Mouse (Mus musculus) testis, postnatal 14 days (tissue): ENCODE measurements around the gene Dusp10.

Experiments used
- DNase-seq: peaks from one replicate; pipeline ENCODE4 v3.0.0; 2021; ENCODE audit warnings: low spot score

Dusp10 gene

GRCm38 (mm10) chr1:184030070-184030802, 17.1 kb downstream of the Dusp10 start:
- DNase-seq: no peak

GRCm38 (mm10) chr1:184032682-184033389, 19.7 kb downstream of the Dusp10 start:
- no peak for DNase-seq

GRCm38 (mm10) chr1:184033390-184034010, 20.4 kb downstream of the Dusp10 start:
- no peak for DNase-seq

GRCm38 (mm10) chr1:184034011-184034557, 21.0 kb downstream of the Dusp10 start, which contains the start of gene 1700056E22Rik:
Gene 1700056E22Rik (minus strand): TSS chr1:184034301.
- peak; percentile 97 for DNase-seq

GRCm38 (mm10) chr1:184034741-184035181, 21.7 kb downstream of the Dusp10 start:
- no peak for DNase-seq

GRCm38 (mm10) chr1:184035346-184035903, 22.3 kb downstream of the Dusp10 start:
- no peak for DNase-seq

GRCm38 (mm10) chr1:184037802-184038201, 24.7 kb downstream of the Dusp10 start:
- no peak for DNase-seq

- DNase-seq: no peak
These were observed 26.2 kb downstream of the Dusp10 start for GRCm38 (mm10) chr1:184039301-184039700.

GRCm38 (mm10) chr1:184040181-184040580, 27.1 kb downstream of the Dusp10 start:
- no peak for DNase-seq

GRCm38 (mm10) chr1:184040906-184041305, 27.8 kb downstream of the Dusp10 start:
- no peak for DNase-seq

GRCm38 (mm10) chr1:184041778-184042573, 28.9 kb downstream of the Dusp10 start:
- DNase-seq: peak; percentile 77

- no peak for DNase-seq
These were observed 29.6 kb downstream of the Dusp10 start for GRCm38 (mm10) chr1:184042745-184043144.

GRCm38 (mm10) chr1:184043391-184043790, 30.3 kb downstream of the Dusp10 start:
- DNase-seq: no peak

GRCm38 (mm10) chr1:184046070-184046677, 33.1 kb downstream of the Dusp10 start:
- no peak for DNase-seq

- no peak for DNase-seq
These were observed 34.7 kb downstream of the Dusp10 start for GRCm38 (mm10) chr1:184047818-184048217.

GRCm38 (mm10) chr1:184048675-184049418, 35.7 kb downstream of the Dusp10 start:
- no peak for DNase-seq

GRCm38 (mm10) chr1:184051286-184051685, 38.2 kb downstream of the Dusp10 start:
- no peak for DNase-seq

- no peak for DNase-seq
These were observed 38.7 kb downstream of the Dusp10 start for GRCm38 (mm10) chr1:184051824-184052223.

GRCm38 (mm10) chr1:184052331-184052730, 39.2 kb downstream of the Dusp10 start:
- no peak for DNase-seq

- DNase-seq: no peak
These were observed 40.0 kb downstream of the Dusp10 start for GRCm38 (mm10) chr1:184053141-184053540.
